Mouse (Mus musculus) CH12.LX (cell line): ENCODE results near the gene Msh2. TPM values are rescaled to one million over a fixed set of nuclear protein-coding genes. Genes with fewer than 3 reads are reported as not detected.
"Not testable (repeated sequence)": the region's sequence is repeated elsewhere in the genome, so short reads cannot be mapped to it uniquely, and the experiment has no call there.

Experiments
- DNase-seq: peaks from one replicate; pipeline ENCODE4 v3.0.0-alpha.2; 2013; ENCODE audit errors: extremely low read depth
- H3K27ac ChIP-seq: 2 replicates; pipeline ENCODE4 v1.5.1; 2012; ENCODE audit warnings: low read depth, mild to moderate bottlenecking, control low read depth, moderate library complexity; ENCODE audit not compliant: insufficient read depth
- H3K27me3 ChIP-seq: replicated peaks from 2 replicates; pipeline ENCODE3; 2012; ENCODE audit warnings: inconsistent platforms
- H3K36me3 ChIP-seq, 2 experiments: replicated peaks in 1 of 2; 2 replicates each; pipeline versions ENCODE3 to v1.6.1; 2012; ENCODE audit warnings: inconsistent platforms in 1 of 2, low read length in 1 of 2, mild to moderate bottlenecking in 1 of 2, mixed read lengths in 1 of 2, moderate library complexity in 1 of 2; ENCODE audit not compliant: control insufficient read depth in 1 of 2, insufficient read depth in 1 of 2
- H3K4me1 ChIP-seq, 2 experiments: 2 replicates each; pipeline ENCODE4 v1.6.1; 2012; ENCODE audit warnings: inconsistent platforms in 1 of 2, moderate library complexity in 1 of 2; ENCODE audit not compliant: insufficient read depth in 2 of 2, control insufficient read depth in 1 of 2
- H3K4me2 ChIP-seq: 2 replicates; pipeline ENCODE4 v1.6.1; 2012; ENCODE audit warnings: low read depth, mild to moderate bottlenecking, control low read depth; ENCODE audit not compliant: poor library complexity, insufficient read depth, severe bottlenecking
- H3K4me3 ChIP-seq, 3 experiments: fragments of 150-350 bp in 1 of 3; sonication (generic) in 1 of 3; replicated peaks in 1 of 3; 2 replicates each; pipeline versions ENCODE3 to v1.5.1; 2011 to 2012; ENCODE audit warnings: low read depth in 2 of 3, low read length in 2 of 3, mild to moderate bottlenecking in 2 of 3, moderate library complexity in 2 of 3, control low read depth in 1 of 3, improper control_type of control experiment in 1 of 3, inconsistent platforms in 1 of 3, mixed read lengths in 1 of 3; ENCODE audit not compliant: poor library complexity in 1 of 3
- H3K79me2 ChIP-seq: replicated peaks from 2 replicates; pipeline ENCODE4 v1.6.1; 2012; ENCODE audit warnings: mild to moderate bottlenecking, moderate library complexity; ENCODE audit not compliant: control insufficient read depth, poor library complexity, insufficient read depth, severe bottlenecking; ENCODE audit errors: extremely low read depth
- H3K9ac ChIP-seq: 2 replicates; pipeline ENCODE4 v1.6.1; 2012; ENCODE audit warnings: low read depth, mild to moderate bottlenecking, control low read depth, moderate library complexity; ENCODE audit not compliant: insufficient read depth
- H3K9me3 ChIP-seq: replicated peaks from 2 replicates; pipeline ENCODE3; 2012; ENCODE audit warnings: low read length, inconsistent platforms, mixed read lengths
- CHD2 ChIP-seq: IDR thresholded peaks from 2 replicates; pipeline ENCODE4 v1.6.1; 2011; ENCODE audit warnings: low read length, improper control_type of control experiment
- CTCF ChIP-seq, 2 experiments: IDR thresholded peaks in 1 of 2; conservative IDR thresholded peaks in 1 of 2; 2 replicates each; pipeline ENCODE4 v1.5.1; 2011 to 2012; ENCODE audit warnings: low read depth in 2 of 2, low read length in 2 of 2, improper control_type of control experiment in 1 of 2, inconsistent platforms in 1 of 2, mild to moderate bottlenecking in 1 of 2, moderate library complexity in 1 of 2
- EP300 ChIP-seq: IDR thresholded peaks from 2 replicates; pipeline ENCODE4 v1.6.1; 2011; ENCODE audit warnings: low read length, improper control_type of control experiment
- ETS1 ChIP-seq: conservative IDR thresholded peaks from 2 replicates; pipeline ENCODE4 v1.6.1; 2012; ENCODE audit warnings: low read depth, mild to moderate bottlenecking, inconsistent platforms, low read length, improper control_type of control experiment, moderate library complexity
- JUN ChIP-seq: IDR thresholded peaks from 2 replicates; pipeline ENCODE4 v1.6.1; 2011; ENCODE audit warnings: low read depth, mild to moderate bottlenecking, low read length, improper control_type of control experiment, moderate library complexity; ENCODE audit not compliant: insufficient read depth
- JUND ChIP-seq: conservative IDR thresholded peaks from 2 replicates; pipeline ENCODE4 v1.6.1; 2011; ENCODE audit warnings: low read depth, low read length, improper control_type of control experiment
- KAT2A ChIP-seq: IDR thresholded peaks from 2 replicates; pipeline ENCODE4 v1.6.1; 2012; ENCODE audit warnings: low read length, improper control_type of control experiment, inconsistent platforms; ENCODE audit not compliant: insufficient replicate concordance
- MAFK ChIP-seq: IDR thresholded peaks from 2 replicates; pipeline ENCODE4 v1.6.1; 2011; ENCODE audit warnings: low read length, improper control_type of control experiment; ENCODE audit not compliant: insufficient replicate concordance
- MAX ChIP-seq: IDR thresholded peaks from 2 replicates; pipeline ENCODE4 v1.6.1; 2011; ENCODE audit warnings: low read length, improper control_type of control experiment
- MXI1 ChIP-seq: IDR thresholded peaks from 2 replicates; pipeline ENCODE4 v1.6.1; 2011; ENCODE audit warnings: mild to moderate bottlenecking, low read depth, low read length, improper control_type of control experiment
- NRF1 ChIP-seq: IDR thresholded peaks from 2 replicates; pipeline ENCODE4 v1.6.1; 2014; ENCODE audit warnings: low read depth, mild to moderate bottlenecking, inconsistent platforms, low read length, improper control_type of control experiment, moderate library complexity
- POLR2AphosphoS2 ChIP-seq: IDR thresholded peaks from 2 replicates; pipeline ENCODE4 v1.6.1; 2011; ENCODE audit warnings: low read depth, low read length, improper control_type of control experiment
- RAD21 ChIP-seq: IDR thresholded peaks from 2 replicates; pipeline ENCODE4 v1.6.1; 2011; ENCODE audit warnings: low read depth, mild to moderate bottlenecking, low read length, improper control_type of control experiment, moderate library complexity
- SMC3 ChIP-seq: IDR thresholded peaks from 2 replicates; pipeline ENCODE4 v1.6.1; 2011; ENCODE audit warnings: low read depth, low read length, improper control_type of control experiment
- TBP ChIP-seq: conservative IDR thresholded peaks from 2 replicates; pipeline ENCODE4 v1.6.1; 2011; ENCODE audit warnings: low read depth, low read length, improper control_type of control experiment
- USF1 ChIP-seq: IDR thresholded peaks from 2 replicates; pipeline ENCODE4 v1.6.1; 2014; ENCODE audit warnings: low read depth, mild to moderate bottlenecking, inconsistent platforms, low read length, improper control_type of control experiment
- USF2 ChIP-seq: conservative IDR thresholded peaks from 2 replicates; pipeline ENCODE4 v1.6.1; 2011; ENCODE audit warnings: low read depth, low read length, improper control_type of control experiment
- ZNF384 ChIP-seq: IDR thresholded peaks from 2 replicates; pipeline ENCODE4 v1.6.1; 2012; ENCODE audit warnings: low read depth, low read length, improper control_type of control experiment, inconsistent platforms
- dilution Hi-C: fragments of 300-500 bp; cut with MboI; formaldehyde crosslinking; loops from 2 replicates; pipeline ENCODE4 v1.14.3; 2020; ENCODE audit warnings: low sequenced_read_pairs; ENCODE audit not compliant: extremely low pct_unique_long_range_greater_than_20kb, extremely low pct_ligation_motif_present
- in situ Hi-C: fragments of 300-500 bp; cut with MboI; formaldehyde crosslinking; loops from 3 replicates; pipeline ENCODE4 v1.14.3; 2019; ENCODE audit warnings: low sequenced_read_pairs, low pct_ligation_motif_present, low pct_unique_long_range_greater_than_20kb, mixed read lengths
- polyA plus RNA-seq: library from polyadenylated mRNA; unstranded; fragments of >175 nt; gene quantifications from 2 replicates; pipeline ENCODE4 v1.2.1, GENCODE M21; 2012; ENCODE audit warnings: low read depth; ENCODE audit not compliant: insufficient read length
- total RNA-seq, 2 experiments: library from RNA; depleted of rRNA; stranded (reverse); fragments of 300-350 nt in 1 of 2; fragments of >200 nt in 1 of 2; gene quantifications; 2 replicates each; pipeline ENCODE4 v1.2.3; 2012 to 2014

Gene Msh2
- total and polyA plus RNA-seq, 3 experiments: 34.8 to 48.2 (median 47.5) TPM

- H3K79me2 ChIP-seq, H3K27ac ChIP-seq, H3K36me3 ChIP-seq, H3K4me1 ChIP-seq, in situ Hi-C loops, H3K27me3 ChIP-seq, H3K4me3 ChIP-seq, DNase-seq, H3K9ac ChIP-seq, H3K9me3 ChIP-seq, H3K4me2 ChIP-seq, dilution Hi-C loops: not testable (repeated sequence)
- peak; percentile 65; the same call in 1 of the 2 replicates for TF ChIP-seq ZNF384
These were observed 16.5 kb upstream of the Msh2 start for GRCm38 (mm10) chr17:87655616-87656015.

GRCm38 (mm10) chr17:87661958-87662573, 10.1 kb upstream of the Msh2 start:
- H3K27me3 ChIP-seq, H3K27ac ChIP-seq, dilution Hi-C loops, H3K9me3 ChIP-seq, H3K4me2 ChIP-seq, H3K36me3 ChIP-seq, H3K4me3 ChIP-seq, H3K4me1 ChIP-seq, DNase-seq, H3K9ac ChIP-seq, H3K79me2 ChIP-seq: not testable (repeated sequence)
- in situ Hi-C loops: loop anchor here (10.0 kb wide), 1 partner anchor 57 kb away; no protein-coding TSS in a partner anchor
- TF ChIP-seq CTCF (conservative IDR thresholded peaks at IDR 0.05 in 1 of 2, IDR thresholded peaks at IDR 0.05 in 1 of 2; ENCODE audit: low read depth in 2 of 2, low read length in 2 of 2) (peak in 1 of 2 experiments; percentile 39; a peak in 2 of 4 replicates), SMC3 (peak; percentile 22; the same call in 1 of the 2 replicates), ZNF384 (peak; percentile 93), RAD21 (peak; percentile 28)

- TF ChIP-seq JUN (no peak), USF1 (no peak), MXI1 (no peak), NRF1 (no peak), ZNF384 (no peak), ETS1 (no peak), MAX (no peak), POLR2AphosphoS2 (no peak), KAT2A (no peak), MAFK (no peak), JUND (no peak), TBP (no peak), USF2 (no peak), SMC3 (no peak), CHD2 (no peak), EP300 (no peak)
- dilution Hi-C loops: no loop called here
- no peaks in the 10 kb centered on the region for H3K36me3 ChIP-seq
- H3K9ac ChIP-seq: no peak overlapping the region
- H3K4me2 ChIP-seq: no peak overlapping the region
- no peaks in the 10 kb centered on the region for H3K9me3 ChIP-seq
- H3K4me1 ChIP-seq: no peaks in the 10 kb centered on the region
- no peaks in the 10 kb centered on the region for H3K27me3 ChIP-seq
- H3K4me3 ChIP-seq: no peak overlapping the region
- no peaks in the 10 kb centered on the region for H3K79me2 ChIP-seq
- no peak overlapping the region for H3K27ac ChIP-seq
- no peak for DNase-seq
- in situ Hi-C loops: loop anchor here (10.0 kb wide), 1 partner anchor 59 kb away; no protein-coding TSS in a partner anchor
These were observed 7.9 kb upstream of the Msh2 start for GRCm38 (mm10) chr17:87664238-87664637.
